Mouse (Mus musculus) frontal cortex, postnatal 36 days (tissue): ENCODE results near the gene Abcc2.

Experiments used
- DNase-seq, 2 experiments: peaks; one replicate each; pipeline ENCODE4 v3.0.0; 2022; ENCODE audit warnings: low spot score in 2 of 2

Gene Abcc2

DNA sequence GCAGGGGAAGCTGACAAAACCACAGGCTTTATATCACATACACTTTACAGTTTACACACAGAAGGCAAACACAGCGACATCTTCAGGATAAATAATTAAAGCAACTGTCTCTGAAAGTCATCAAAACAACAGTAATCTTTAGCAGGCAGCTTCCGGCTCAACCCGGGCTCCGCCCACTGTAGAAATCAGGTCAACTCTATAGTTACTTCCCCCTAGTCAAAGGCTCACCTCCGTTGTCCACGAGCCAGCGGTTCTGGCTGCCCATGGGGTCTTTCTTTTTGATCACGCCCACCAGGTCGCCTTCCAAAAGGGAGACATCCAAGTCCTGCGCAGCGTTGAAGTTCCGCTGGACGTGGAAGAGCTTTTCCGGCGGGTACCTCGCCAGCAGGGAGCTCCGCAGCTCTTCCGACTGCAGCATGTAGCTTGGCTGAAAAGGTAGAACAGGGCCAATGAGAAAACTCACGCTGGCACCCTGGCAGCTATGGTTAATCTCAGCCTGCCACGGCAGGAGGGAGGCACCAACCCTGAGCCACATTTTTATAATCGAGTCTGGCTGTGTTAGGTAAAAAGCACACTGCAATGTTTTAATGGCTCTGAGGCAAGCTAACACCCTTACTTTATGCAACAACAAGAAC, 70.1 kb downstream of the Abcc2 start:
- no peak for DNase-seq

DNA sequence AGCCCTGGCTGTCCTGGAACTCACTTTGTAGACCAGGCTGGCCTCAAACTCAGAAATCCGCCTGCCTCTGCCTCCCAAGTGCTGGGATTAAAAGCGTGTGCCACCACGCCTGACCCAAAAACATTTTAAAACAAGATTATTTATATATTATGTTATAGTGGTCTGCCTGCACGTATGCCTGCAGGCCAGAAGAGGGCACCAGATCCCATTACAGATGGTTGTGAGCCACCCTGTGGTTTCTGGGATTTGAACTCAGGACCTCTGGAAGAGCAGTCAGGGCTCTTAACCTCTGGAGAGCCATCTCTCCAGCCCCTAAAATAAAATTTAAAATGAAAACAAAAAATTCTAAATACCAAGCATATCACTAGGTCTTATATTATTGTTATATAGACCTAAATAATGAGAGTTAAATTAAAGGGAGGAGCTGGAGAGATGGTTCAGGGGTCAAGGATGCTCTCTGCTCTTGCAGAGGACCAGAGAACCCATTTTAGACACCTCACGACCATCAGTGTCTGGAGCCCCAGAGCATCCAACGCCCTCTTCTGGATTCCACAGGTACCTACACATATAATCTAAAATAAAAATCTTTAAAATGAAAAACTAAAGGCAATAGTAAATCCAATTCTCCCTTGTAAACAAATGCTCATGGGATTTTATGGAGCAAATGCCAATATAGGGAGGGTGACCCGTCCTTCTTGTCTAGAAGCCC, 71.0 kb downstream of the Abcc2 start:
- no peak for DNase-seq

DNA sequence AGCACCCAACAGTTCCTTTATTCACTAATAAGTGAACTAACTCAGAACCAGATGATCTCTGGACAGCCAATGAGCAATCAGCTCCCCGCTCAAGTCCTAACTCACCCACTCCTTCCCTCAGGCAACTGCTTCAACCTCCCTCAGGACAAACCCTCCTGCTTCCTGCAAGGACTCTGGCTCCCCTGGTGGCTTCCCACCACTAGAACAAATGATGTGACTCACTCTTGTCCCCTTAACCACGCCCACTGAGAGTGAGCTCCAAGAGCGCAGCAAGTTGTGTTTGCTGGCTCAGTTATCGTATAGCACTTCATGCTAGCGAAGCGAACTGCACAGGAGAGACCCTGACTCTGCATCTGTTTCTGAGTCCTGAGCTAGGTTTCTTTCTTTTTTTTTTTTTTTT, 75.4 kb downstream of the Abcc2 start:
- DNase-seq: no peak

DNA sequence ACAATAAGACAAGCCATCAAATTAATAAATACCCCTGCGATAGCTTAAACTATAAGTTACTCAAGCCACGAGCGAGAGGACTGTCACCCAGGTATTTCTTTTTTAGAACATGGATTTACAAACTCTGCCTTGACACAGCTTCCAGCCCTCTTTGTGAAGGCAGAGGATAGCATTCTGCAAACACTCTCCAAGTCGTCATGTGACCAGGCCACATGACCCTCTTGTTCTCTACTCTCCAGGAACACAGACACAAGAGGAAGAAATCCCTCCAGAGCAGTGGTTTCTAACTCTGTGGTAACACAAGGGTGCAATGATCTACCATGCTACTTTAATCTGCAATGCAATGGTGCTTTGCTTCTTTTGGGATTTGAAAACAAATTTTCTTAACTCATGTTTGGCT, 88.4 kb downstream of the Abcc2 start:
- DNase-seq: no peak

DNA sequence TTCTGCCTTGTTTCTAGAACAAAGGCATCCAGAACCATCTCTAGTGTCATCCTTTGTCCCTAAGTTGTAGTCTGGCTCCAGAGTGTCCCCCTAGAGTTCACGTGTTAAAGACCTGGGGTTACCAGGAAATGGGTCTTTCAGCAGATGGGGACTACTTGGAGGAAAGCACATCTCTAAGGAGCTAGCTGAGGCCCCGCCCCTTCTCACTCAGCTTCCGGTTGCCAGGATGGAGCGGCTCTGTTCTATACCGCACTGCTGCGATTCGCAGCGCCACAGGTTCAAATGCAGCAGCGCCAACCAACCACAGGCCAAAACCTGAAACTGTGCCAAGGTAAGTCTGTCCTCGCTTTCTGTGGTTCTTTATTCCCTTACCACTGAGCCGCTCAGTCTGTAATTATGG, 92.4 kb downstream of the Abcc2 start:
- DNase-seq: no peak

DNA sequence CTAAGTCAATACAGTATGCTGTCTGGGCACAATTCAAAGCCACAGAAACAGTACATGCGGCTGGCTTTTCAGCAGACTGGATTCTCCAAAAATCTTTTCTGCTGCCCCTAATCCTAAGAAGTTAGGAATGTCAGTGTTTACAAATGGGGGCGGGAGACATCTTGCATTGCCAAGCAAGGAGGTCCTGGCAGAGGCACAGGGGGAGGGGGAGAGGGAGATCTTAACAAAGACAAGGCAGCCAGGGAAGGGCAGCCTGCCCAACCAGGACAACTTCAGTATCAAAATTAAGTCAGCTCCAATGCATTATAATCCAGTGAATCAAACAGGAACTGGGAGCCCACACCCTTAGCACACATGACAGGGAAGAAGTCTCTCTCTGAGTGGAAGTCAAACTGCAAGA, 94.0 kb downstream of the Abcc2 start:
- no peak for DNase-seq

DNA sequence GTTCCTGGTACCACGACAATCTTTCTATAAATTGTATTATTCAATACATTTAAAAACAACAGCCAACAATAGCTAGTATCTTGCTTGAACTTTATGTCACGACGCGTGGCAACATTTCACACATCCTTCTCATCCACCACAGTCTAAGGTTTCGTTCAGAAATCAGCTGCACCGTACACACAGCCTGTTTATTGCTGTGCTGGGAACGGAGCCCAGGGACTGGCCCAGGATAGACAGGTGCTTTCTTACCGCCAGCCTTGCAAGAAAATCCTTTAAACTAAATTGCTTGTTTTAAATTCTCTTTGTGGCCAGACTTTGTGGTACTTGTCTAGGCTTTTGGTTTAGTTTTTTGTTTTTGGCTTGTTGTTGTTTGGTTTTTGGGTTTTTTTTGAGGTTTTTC, 95.4 kb downstream of the Abcc2 start:
- no peak for DNase-seq

DNA sequence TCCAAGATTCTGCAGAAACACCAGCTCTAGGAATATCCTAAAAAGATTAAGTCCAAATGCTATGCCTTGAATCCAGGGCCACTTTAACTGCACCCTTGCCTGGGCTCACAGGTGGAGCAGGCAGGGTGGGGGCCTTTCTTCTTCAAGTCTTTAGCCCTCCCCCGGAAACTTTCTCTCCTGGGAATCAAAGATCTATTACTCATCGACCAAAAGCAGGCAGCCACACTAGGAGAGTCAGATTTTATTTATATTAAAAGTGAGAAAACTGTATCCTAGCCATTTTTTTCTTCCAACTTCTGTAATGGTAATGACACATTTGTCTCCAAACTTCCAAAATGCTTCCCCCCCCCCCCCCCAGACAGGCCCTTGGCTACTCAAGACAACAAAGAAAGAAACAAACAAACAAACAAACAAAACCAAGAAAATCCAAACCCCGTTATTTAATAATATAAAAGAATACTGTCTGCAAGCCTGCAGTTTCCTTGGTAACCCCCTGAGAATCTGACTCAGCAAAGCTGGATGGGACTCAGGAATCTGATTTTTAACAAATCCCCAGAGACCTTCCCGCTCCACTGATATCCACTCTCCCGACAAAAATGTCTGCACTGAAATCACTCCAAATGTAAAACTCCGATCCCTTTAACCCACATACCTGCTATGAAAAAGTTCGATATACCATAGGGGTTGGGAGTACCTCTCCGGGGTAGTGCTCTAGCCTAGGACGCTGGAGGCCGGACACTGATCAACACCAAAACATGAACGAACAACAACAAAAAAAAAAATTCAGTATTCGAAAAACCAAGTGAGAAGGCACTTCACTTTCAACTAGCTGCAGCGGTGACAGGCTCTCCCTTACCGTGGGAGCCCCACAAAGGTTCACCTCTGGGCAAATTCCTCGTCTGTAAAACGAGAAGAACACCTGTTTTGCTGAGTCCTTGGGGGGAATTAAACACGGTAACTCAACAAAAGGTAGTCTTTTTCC, 96.4 kb downstream of the Abcc2 start:
- no peak for DNase-seq

DNA sequence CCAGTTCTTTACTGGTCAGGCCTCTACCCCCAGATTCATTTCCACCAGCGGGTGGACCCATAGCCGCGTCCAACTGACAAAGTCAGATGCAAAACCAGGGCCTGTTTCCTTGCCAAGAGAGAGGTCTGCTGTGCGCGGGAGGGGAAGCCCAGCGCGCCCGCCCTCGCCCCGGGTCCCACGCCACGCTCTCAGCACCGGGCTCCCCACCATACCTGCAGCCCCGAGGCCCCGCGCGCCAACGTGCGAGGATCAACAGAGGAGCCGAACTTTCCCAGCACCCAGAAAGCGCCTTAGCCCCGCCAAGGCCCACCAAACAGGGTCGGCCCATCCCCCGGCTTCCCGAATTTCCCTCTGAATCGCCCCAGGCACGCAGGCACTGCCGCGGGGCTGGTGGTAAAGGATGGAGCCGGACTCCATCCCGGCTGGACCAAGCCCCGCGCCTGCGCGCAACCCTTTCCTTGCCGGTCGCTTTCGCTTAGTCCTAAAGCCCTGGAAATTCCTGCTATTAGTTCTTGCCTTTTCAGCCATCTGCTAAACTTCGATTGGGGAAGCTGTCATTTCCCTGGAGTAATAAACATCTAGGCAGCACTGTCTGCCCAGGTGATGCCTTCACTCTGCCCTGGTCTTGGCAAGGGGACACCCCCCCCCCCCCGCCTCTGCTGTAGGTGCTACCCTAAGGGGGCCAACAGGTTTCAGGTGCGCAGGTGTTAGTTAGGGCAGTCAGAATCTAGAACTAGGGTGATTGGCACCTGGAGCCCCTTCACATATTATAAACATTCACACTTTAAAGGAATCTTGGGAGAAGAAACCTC, 97.6 kb downstream of the Abcc2 start:
- peak; percentile 39 to 49 for DNase-seq

DNA sequence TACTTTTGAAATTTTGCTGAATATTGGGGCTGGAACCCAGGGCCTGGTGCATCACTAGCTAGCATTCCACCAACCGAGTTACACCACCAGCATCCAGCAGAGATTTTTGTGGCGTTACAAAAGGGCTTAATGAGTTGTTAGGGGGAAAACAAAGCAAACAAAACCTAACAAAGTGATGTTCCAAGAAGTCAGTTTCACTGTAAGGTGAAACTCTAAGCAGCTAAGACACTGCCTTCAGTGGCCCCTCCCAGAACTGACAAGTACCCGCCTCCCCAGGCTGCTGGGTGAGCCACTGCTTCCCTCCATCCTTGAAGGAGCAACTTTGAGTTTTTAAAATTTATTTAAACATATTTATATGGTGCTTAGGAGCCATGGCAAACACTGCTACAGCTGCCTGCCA, 98.4 kb downstream of the Abcc2 start:
- no peak for DNase-seq

DNA sequence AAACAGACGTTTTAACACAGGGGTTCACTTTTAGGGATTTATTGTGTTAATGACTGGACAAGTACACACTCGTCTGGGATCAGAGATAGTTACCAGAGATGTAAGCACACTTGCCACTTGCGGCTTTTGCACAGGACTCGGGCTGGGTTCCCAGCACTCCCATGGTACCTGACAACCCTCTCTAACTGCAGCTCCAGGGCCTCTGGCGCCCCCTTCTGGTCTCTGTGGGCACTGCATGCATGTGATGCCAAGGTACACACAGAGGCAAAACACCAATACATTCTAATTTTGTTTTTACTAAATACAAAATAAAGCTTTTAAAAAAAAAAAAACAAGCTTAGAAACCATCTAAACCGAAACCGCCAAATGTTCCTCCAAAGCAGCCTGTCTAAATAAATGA, 99.6 kb downstream of the Abcc2 start:
- no peak for DNase-seq

DNA sequence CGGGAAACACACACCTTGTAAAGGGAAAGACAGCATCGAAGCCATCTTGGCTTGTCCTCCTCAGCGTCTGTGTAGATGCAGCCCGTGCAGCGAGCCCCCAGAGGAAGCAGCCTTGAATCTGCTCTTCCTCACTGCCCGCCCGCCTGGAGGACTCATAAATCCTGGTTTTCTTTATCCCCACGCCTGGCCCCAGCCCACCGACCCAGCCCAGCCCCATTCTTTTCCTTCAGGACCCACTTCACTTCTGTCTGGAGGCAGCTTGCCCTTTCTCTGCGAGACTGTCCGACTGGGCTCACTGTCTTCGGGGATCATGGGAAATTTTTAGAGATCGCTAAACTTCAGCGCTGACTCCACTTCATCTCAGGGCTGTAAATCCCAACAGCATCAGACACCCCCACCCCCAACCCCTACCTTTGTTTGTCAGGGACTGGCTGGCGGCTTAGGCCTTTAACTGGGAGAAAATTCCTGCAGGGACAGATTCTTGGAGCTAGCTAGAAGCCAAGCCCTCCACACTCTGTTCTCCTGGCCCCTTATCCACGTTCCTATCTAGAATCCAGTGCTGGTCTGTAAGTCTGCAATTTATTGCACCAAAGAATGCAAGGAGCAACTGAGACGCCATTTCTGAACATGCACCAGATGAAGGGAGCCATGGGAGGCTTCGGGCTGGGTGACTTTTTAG, 101.0 kb downstream of the Abcc2 start:
- DNase-seq: no peak

DNA sequence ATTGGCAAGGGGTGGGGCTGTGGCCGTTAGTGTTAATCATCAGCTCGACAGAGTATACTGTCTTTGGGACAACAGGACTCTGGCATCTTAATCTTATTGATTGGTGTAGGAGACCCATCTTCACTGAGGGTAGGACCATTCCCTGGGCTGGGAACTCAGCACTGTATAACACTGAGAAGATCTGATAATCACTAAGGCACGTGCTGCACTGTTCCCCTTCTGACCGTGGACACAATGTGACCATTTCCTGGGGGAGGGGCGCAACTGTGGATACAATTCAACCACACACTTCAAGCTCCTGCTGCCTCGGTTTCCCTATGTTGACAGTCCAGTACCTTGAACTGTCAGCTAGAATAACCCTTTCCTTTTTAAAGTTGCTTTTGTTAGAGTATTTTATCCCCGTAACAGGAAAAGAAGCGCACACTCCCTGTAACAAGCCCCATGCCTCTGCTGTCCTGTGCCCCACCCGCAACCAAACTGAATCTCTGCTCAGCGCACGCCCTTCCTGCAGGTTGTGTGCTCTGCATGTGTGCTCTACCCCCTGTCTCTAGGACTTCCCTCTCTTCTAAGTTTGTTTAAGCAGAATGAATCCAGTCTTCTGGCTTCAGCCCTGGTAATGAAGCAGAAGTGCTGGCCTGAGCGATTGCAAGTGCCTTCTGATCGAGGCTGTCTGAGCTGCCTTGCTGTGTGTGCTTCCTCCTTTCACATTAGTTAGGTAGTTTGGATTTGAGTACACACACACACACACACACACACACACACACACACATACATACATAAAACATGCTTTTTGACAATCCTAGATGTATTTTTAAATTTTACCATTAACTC, 102.9 kb downstream of the Abcc2 start:
- DNase-seq: no peak

DNA sequence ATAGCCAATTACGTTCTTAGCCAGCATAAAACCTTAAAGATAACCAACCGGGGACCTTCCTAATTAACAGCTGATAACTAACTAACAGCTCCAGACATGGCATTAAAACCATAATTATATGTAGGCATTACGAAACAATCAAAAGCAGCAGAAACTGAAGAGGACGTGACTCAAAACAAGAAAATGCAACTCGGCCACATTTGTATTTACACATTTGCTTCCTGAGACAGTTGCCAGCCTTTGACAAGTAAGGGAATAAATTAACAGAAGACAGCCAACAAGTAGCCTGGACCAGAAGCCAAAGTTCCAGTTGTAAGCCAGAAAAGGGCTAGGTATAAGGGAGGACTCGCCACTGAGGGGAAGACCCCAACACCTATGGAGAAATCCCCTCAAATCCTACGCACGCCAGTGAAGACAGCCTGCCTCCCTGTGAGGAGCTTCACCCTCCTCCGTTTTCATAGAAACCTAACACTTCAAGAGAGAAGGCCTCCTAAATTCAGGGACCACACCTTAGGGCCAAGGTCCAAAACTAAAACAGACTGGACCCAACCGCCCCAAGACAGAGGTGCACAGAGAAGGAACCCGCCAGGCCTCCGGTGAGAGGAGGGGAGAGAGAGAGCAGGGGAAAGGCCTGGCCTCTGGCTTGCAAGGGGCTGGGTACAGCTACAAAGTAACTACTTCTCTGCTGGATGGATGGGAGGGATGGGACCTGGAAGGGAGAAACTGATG, 104.5 kb downstream of the Abcc2 start:
- no peak for DNase-seq

DNA sequence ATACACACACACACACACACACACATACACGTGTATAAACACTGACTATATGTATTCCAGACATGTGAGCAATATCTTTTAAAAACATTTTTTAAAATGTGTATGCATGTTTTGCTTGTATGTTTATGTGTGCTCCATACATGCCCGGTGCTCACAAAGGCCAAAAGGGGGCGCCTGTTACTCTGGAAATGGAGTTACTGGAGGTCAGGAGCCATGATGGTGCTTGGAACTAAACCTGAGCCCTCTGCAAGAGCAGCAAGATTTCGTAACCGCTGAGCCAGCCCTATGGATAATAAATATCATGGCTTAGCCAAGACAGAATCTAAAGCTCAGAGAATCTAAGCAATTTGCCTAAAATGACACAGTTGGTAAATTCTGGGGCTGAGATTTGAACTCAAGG, 105.2 kb downstream of the Abcc2 start:
- DNase-seq: no peak

DNA sequence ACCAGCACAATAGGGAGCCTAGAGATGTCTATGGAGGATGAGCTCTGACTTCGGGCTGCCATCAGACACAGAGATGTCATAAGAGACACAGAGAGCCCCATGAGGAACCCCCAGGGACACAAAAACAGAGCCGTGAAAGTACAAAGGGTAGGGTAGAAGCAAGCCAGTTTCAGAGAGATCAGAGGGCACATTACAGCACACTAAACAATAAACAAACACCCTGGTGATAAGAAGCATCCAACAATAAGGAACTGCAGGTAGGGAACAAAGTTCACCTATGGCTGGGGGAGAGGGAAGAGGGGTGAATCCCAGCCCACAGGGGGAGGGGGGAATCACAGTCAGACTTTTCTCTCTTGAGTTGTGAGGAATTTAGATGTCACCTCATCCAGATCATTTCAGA, 105.7 kb downstream of the Abcc2 start:
- no peak for DNase-seq
